Mouse (Mus musculus) hindbrain, embryonic 13.5 days (tissue): Measurements from ENCODE around the gene Sept8. TPM values are rescaled to one million over a fixed set of nuclear protein-coding genes. Genes with fewer than 3 reads are reported as not detected.
"Not testable (repeated sequence)": the region's sequence is repeated elsewhere in the genome, so short reads cannot be mapped to it uniquely, and the experiment has no call there.

Experiments
- ATAC-seq: fragments of 200-750 bp; cut with Nextera tagmentation; 2 replicates; pipeline ENCODE4 v1.8.0; 2017; ENCODE audit warnings: moderate TSS enrichment; ENCODE audit not compliant: low FRiP score
- H3K27ac ChIP-seq: fragments of 300-500 bp; sonication (generic); 2 replicates; pipeline ENCODE4 v1.5.1; 2015; ENCODE audit warnings: inconsistent platforms, mild to moderate bottlenecking, moderate library complexity
- H3K27me3 ChIP-seq: fragments of 300-500 bp; sonication (generic); 2 replicates; pipeline ENCODE4 v1.6.1; 2015; ENCODE audit warnings: mild to moderate bottlenecking, inconsistent platforms
- H3K36me3 ChIP-seq: fragments of 300-500 bp; sonication (generic); 2 replicates; pipeline ENCODE4 v1.6.1; 2015; ENCODE audit warnings: mild to moderate bottlenecking, inconsistent platforms
- H3K4me1 ChIP-seq: fragments of 300-500 bp; sonication (generic); replicated peaks from 2 replicates; pipeline ENCODE4 v1.6.1; 2015; ENCODE audit warnings: inconsistent platforms
- H3K4me2 ChIP-seq: fragments of 300-500 bp; sonication (generic); 2 replicates; pipeline ENCODE4 v1.6.1; 2015; ENCODE audit warnings: inconsistent platforms, mild to moderate bottlenecking, moderate library complexity
- H3K4me3 ChIP-seq: fragments of 300-500 bp; sonication (generic); 2 replicates; pipeline ENCODE4 v1.5.1; 2015; ENCODE audit warnings: mild to moderate bottlenecking, inconsistent platforms
- H3K9ac ChIP-seq: fragments of 300-500 bp; sonication (generic); 2 replicates; pipeline ENCODE4 v1.6.1; 2015; ENCODE audit warnings: mild to moderate bottlenecking, inconsistent platforms
- H3K9me3 ChIP-seq: fragments of 300-500 bp; sonication (generic); 2 replicates; pipeline ENCODE4 v1.6.1; 2016; ENCODE audit warnings: inconsistent platforms
- WGBS: fragments of 180-500 bp; shearing (Covaris S2); methylation state at CpG from one replicate; pipeline ENCODE4 v1.1.7; 2015; 5-methylcytosine and 5-hydroxymethylcytosine counted together
- polyA plus RNA-seq: library from polyadenylated mRNA; unstranded; fragments of >200 nt; fragmentation: Nextera tagmentation; extraction: Ambion mirVana; gene quantifications from 2 replicates; pipeline ENCODE4 v1.2.1, GENCODE M21; 2015

Gene Sept8
- polyA plus RNA-seq, 1 experiment from 2014 or later = 17.3 TPM

DNA sequence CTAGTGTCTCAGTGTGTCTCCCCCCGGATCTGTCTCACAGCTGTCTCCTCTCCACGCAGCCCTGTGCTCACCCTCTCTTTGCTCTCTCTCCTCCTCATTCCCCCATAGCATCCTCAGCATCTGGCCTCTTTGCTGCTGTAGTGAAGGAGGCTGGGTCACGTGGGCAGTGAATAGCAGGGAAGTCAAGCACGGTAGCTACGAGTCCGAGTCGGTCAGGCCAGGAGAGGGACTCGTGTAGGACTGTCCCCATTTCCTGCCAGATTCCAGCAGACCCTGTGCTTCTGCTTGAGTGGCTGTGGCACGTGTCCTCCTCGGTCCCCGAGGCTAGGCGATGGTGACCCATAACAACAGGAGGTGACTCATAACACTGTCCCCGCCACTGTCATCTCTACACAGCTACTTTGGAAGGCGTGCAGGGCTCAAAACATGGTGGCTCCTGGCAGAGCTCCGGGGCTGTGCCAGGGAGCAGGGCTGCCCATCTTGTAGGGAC, 20.0 kb downstream of the Sept8 start:
- Histone ChIP-seq H3K4me2 (no peak overlapping the region), H3K9me3 (no peaks in the 10 kb centered on the region), H3K27me3 (no peaks in the 10 kb centered on the region), H3K9ac (no peak overlapping the region), H3K4me3 (no peak overlapping the region), H3K36me3 (peaks cover 68% of the 10 kb centered on the region), H3K4me1 (peaks cover 5% of the 10 kb centered on the region; the same call in 1 of the 2 replicates), H3K27ac (no peak overlapping the region)
- 58% methylated on average over 15 of the region's 15 CpGs for WGBS
- ATAC-seq = no peak

GRCm38 (mm10) chr11:53540394-53540793, 21.3 kb downstream of the Sept8 start:
- Histone ChIP-seq H3K4me2 (no peak overlapping the region), H3K27me3 (no peaks in the 10 kb centered on the region), H3K4me1 (peaks cover 5% of the 10 kb centered on the region; the same call in 1 of the 2 replicates), H3K27ac (no peak overlapping the region), H3K9me3 (no peaks in the 10 kb centered on the region), H3K4me3 (no peak overlapping the region), H3K36me3 (peaks cover 55% of the 10 kb centered on the region), H3K9ac (no peak overlapping the region)
- ATAC-seq = no peak
- WGBS = 91% methylated on average over 3 of the region's 3 CpGs

GRCm38 (mm10) chr11:53541222-53541621, 22.2 kb downstream of the Sept8 start:
- Histone ChIP-seq H3K9me3 (no peaks in the 10 kb centered on the region), H3K27ac (no peak overlapping the region), H3K4me3 (no peak overlapping the region), H3K9ac (no peak overlapping the region), H3K4me1 (peaks cover 5% of the 10 kb centered on the region; the same call in 1 of the 2 replicates), H3K27me3 (no peaks in the 10 kb centered on the region), H3K4me2 (no peak overlapping the region), H3K36me3 (peaks cover 46% of the 10 kb centered on the region)
- 84% methylated on average over 11 of the region's 11 CpGs for WGBS
- ATAC-seq = no peak

DNA sequence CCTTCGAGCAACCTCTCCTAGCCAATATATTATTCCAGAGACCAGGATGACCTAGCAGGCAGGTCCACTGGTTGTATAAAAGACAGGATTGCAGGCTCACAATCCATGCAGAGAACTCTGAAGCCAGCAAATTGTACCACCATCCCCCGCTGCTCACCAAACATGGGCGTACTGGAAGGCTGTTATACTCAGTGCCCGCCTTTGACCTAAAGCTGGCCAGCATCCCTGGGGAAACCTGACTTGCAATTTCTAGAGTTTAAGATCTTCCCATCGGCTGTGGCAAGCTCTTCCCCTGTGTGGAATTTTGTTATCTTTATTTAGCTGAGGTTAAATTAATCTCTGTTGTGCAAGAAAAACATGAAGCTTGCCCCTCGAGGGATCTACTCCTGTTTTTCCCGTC, 24.0 kb downstream of the Sept8 start:
- Histone ChIP-seq H3K9ac (no peak overlapping the region), H3K27ac (no peak overlapping the region), H3K36me3 (peaks cover 30% of the 10 kb centered on the region), H3K4me1 (peaks cover 7% of the 10 kb centered on the region), H3K4me2 (no peak overlapping the region), H3K9me3 (no peaks in the 10 kb centered on the region), H3K27me3 (no peaks in the 10 kb centered on the region), H3K4me3 (no peak overlapping the region)
- ATAC-seq = no peak
- WGBS = 76% methylated on average over 7 of the region's 7 CpGs

- WGBS = 54% methylated on average over 6 of the region's 6 CpGs
- Histone ChIP-seq H3K36me3 (peaks cover 10% of the 10 kb centered on the region), H3K27me3 (no peaks in the 10 kb centered on the region), H3K4me1 (peaks cover 3% of the 10 kb centered on the region; the same call in 1 of the 2 replicates), H3K9ac (no peak overlapping the region), H3K9me3 (no peaks in the 10 kb centered on the region), H3K4me2 (no peak overlapping the region), H3K4me3 (no peak overlapping the region), H3K27ac (no peak overlapping the region)
- no peak for ATAC-seq
These were observed 27.2 kb downstream of the Sept8 start for GRCm38 (mm10) chr11:53546271-53546670.

GRCm38 (mm10) chr11:53547566-53547965, 28.5 kb downstream of the Sept8 start:
- Histone ChIP-seq H3K27me3 (no peaks in the 10 kb centered on the region), H3K36me3 (no peaks in the 10 kb centered on the region; the same call in 1 of the 2 replicates), H3K4me1 (peaks cover 3% of the 10 kb centered on the region; the same call in 1 of the 2 replicates), H3K27ac (no peak overlapping the region), H3K9ac (no peak overlapping the region), H3K4me3 (no peak overlapping the region), H3K4me2 (no peak overlapping the region), H3K9me3 (no peaks in the 10 kb centered on the region)
- no peak for ATAC-seq
- 92% methylated on average over 6 of the region's 6 CpGs for WGBS

GRCm38 (mm10) chr11:53548036-53548605, 29.1 kb downstream of the Sept8 start:
- H3K36me3 ChIP-seq = no peaks in the 10 kb centered on the region; the same call in 1 of the 2 replicates
- peaks cover 3% of the 10 kb centered on the region; the same call in 1 of the 2 replicates for H3K9me3 ChIP-seq
- ATAC-seq = no peak
- no peak overlapping the region for H3K9ac ChIP-seq
- 91% methylated on average over 19 of the region's 19 CpGs for WGBS
- H3K27ac ChIP-seq = no peak overlapping the region
- no peaks in the 10 kb centered on the region for H3K27me3 ChIP-seq
- H3K4me2 ChIP-seq = no peak overlapping the region
- no peak overlapping the region for H3K4me3 ChIP-seq
- peaks cover 3% of the 10 kb centered on the region; the same call in 1 of the 2 replicates for H3K4me1 ChIP-seq

DNA sequence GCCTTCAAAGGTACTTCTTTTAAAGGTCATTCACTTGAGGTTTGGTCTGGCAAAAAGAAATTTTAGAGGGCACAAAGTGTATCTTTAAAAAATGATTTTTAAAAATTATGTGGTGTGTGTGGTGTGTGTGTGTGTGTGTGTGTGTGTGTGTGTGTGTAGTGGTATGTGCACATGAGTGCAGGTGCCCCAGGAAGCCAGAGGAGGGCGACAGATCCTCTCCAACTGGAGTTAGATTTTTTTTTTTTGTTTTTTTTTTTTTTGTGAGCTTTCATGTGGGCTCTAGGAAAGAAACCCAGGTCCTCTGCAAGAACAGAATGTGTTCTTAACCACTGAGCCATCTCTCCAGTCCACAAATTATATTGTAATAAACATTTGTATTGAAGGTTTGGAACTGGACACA, 31.7 kb downstream of the Sept8 start:
- Histone ChIP-seq H3K9me3 (peaks cover 4% of the 10 kb centered on the region; the same call in 1 of the 2 replicates), H3K27me3 (no peaks in the 10 kb centered on the region), H3K4me3 (no peak overlapping the region), H3K36me3 (no peaks in the 10 kb centered on the region), H3K4me2 (no peak overlapping the region), H3K27ac (no peak overlapping the region), H3K9ac (no peak overlapping the region), H3K4me1 (peaks cover 3% of the 10 kb centered on the region; the same call in 1 of the 2 replicates)
- no peak for ATAC-seq
- WGBS = 78% methylated on average over 1 of the region's 1 CpGs

DNA sequence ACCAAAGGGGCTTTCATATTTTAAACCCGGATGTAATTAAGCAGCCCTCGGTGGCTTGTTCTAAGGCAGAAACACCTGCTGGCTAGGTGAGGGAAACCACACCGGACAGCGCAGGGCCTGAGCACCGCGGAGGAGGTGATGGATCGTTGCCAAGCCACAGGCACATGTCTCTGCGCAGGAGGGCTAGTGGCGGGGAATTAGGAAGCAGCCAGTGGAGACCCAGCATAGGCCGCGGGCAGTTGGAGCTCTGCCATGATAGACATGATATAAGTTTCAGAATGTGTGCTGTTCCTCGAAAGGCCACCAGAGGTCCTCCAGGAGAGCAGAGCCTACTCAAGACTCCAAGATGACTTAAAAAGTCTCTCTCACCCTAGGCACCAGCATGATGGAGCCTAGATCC, 32.7 kb downstream of the Sept8 start:
- H3K4me3 ChIP-seq = no peak overlapping the region
- peaks cover 4% of the 10 kb centered on the region; the same call in 1 of the 2 replicates for H3K9me3 ChIP-seq
- H3K4me2 ChIP-seq = no peak overlapping the region
- ATAC-seq = no peak
- no peaks in the 10 kb centered on the region for H3K27me3 ChIP-seq
- H3K27ac ChIP-seq = no peak overlapping the region
- H3K9ac ChIP-seq = no peak overlapping the region
- no peaks in the 10 kb centered on the region for H3K36me3 ChIP-seq
- 74% methylated on average over 12 of the region's 12 CpGs for WGBS
- H3K4me1 ChIP-seq = no peaks in the 10 kb centered on the region

DNA sequence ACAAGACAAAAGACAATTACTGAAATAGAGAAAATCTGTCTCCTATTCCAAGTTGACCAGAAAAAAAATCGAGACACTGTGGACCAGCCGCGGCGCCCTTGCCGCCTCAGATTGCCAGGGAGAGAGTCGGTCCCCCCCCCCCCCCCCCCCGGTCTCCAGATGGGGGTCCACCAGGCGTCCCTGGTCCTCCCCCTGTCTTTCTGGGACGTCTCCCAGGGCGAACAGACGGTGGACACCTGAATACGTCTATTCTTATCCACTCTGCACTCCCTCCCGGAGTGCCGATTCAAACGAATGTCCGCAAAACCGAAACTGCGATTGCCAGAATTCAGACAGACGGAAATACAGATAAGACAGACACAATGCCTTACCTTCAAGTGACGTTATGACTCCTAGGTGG, 37.5 kb downstream of the Sept8 start:
- ATAC-seq, H3K36me3 ChIP-seq, H3K9me3 ChIP-seq, H3K4me1 ChIP-seq, H3K4me2 ChIP-seq, H3K27ac ChIP-seq, H3K4me3 ChIP-seq, H3K9ac ChIP-seq, H3K27me3 ChIP-seq: not testable (repeated sequence)
- WGBS = 96% methylated on average over 6 of the region's 20 CpGs

DNA sequence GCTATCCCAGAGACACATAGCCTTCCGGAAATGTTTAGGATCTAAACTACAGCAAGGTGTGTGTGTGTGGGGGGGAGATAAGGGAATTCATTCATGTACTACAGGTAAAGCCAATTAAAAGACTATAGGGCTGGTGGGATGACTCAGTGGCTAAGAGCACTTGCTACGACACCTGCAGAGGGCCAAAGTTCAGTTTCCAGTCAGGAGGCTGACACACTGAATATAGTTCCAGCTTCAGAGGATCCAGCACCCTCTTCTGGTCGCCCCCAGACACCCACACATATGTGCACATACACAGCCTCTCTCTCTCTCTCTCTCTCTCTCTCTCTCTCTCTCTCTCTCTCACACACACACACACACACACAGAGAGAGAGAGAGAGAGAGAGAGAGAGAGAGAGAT, 38.9 kb downstream of the Sept8 start:
- not testable (repeated sequence) for H3K27me3 ChIP-seq, H3K9ac ChIP-seq, H3K4me2 ChIP-seq, H3K4me3 ChIP-seq, H3K36me3 ChIP-seq, H3K9me3 ChIP-seq, H3K4me1 ChIP-seq, ATAC-seq, H3K27ac ChIP-seq
- WGBS = 85% methylated on average over 2 of the region's 3 CpGs

- not testable (repeated sequence) for H3K36me3 ChIP-seq, H3K9ac ChIP-seq, H3K4me1 ChIP-seq, H3K27me3 ChIP-seq, H3K4me2 ChIP-seq, ATAC-seq, H3K9me3 ChIP-seq, H3K4me3 ChIP-seq, H3K27ac ChIP-seq
- 86% methylated on average over 1 of the region's 3 CpGs for WGBS
These were observed 40.9 kb downstream of the Sept8 start for GRCm38 (mm10) chr11:53559980-53560379.

DNA sequence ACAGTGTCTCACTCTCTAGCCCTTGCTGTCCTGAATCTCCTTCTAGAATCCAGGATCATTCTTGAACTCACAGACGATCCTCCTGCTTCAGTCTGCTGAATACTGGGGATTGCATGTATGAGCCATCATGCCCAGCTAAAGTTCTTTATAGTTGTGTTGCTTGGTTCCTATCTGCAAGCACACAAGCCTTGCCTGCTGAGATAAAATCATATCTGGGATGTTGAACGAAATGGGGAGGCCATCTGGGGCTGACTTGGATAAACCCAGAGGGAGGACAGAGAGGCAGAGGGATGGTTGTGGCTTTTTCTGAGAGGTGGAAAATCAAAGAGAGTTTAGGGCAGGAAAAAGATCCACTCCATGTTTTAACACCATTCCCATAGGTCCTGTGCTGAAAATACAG, 42.9 kb downstream of the Sept8 start:
- no peaks in the 10 kb centered on the region for H3K9me3 ChIP-seq
- no peak for ATAC-seq
- no peaks in the 10 kb centered on the region for H3K36me3 ChIP-seq
- H3K4me1 ChIP-seq = peaks cover 8% of the 10 kb centered on the region
- H3K27ac ChIP-seq = no peak overlapping the region
- no peak overlapping the region for H3K9ac ChIP-seq
- no peak overlapping the region for H3K4me3 ChIP-seq
- no peaks in the 10 kb centered on the region for H3K27me3 ChIP-seq
- no peak overlapping the region for H3K4me2 ChIP-seq
- 88% methylated on average over 2 of the region's 2 CpGs for WGBS
